Mouse (Mus musculus) neural tube, embryonic 12.5 days (tissue): ENCODE measurements around the gene Nudt4. TPM values are rescaled to one million over a fixed set of nuclear protein-coding genes. Genes with fewer than 3 reads are reported as not detected.
A peak's percentile ranks its signal among the peaks of the same experiment; 100 is the strongest.

Experiments used
- ATAC-seq: fragments of 200-750 bp; cut with Nextera tagmentation; 2 replicates; pipeline ENCODE4 v1.8.0; 2017; ENCODE audit warnings: low read depth, mild to moderate bottlenecking, moderate TSS enrichment, moderate library complexity; ENCODE audit not compliant: low FRiP score
- H3K27ac ChIP-seq: fragments of 300-500 bp; sonication (generic); 2 replicates; pipeline ENCODE4 v1.5.1; 2016
- H3K27me3 ChIP-seq: fragments of 300-500 bp; sonication (generic); replicated peaks from 2 replicates; pipeline ENCODE4 v1.6.1; 2016; ENCODE audit warnings: mild to moderate bottlenecking
- H3K36me3 ChIP-seq: fragments of 300-500 bp; sonication (generic); 2 replicates; pipeline ENCODE4 v1.6.1; 2016; ENCODE audit warnings: mild to moderate bottlenecking
- H3K4me1 ChIP-seq: fragments of 300-500 bp; sonication (generic); 2 replicates; pipeline ENCODE4 v1.6.1; 2016
- H3K4me2 ChIP-seq: fragments of 300-500 bp; sonication (generic); replicated peaks from 2 replicates; pipeline ENCODE4 v1.6.1; 2016; ENCODE audit warnings: mild to moderate bottlenecking
- H3K4me3 ChIP-seq: fragments of 300-500 bp; sonication (generic); 2 replicates; pipeline ENCODE4 v1.5.1; 2016
- H3K9ac ChIP-seq: fragments of 300-500 bp; sonication (generic); 2 replicates; pipeline ENCODE4 v1.6.1; 2016; ENCODE audit warnings: mild to moderate bottlenecking
- H3K9me3 ChIP-seq: fragments of 300-500 bp; sonication (generic); 2 replicates; pipeline ENCODE4 v1.6.1; 2016; ENCODE audit warnings: mild to moderate bottlenecking
- WGBS: fragments of 180-500 bp; shearing (Covaris S2); methylation state at CpG from one replicate; pipeline ENCODE4 v1.1.7; 2016; 5-methylcytosine and 5-hydroxymethylcytosine counted together
- microRNA-seq: library from miRNA; unstranded; fragments of <30 nt; microRNA quantifications from one replicate; pipeline ENCODE4, GENCODE M21; 2017
- polyA plus RNA-seq: library from polyadenylated mRNA; unstranded; fragments of >200 nt; fragmentation: Nextera tagmentation; extraction: Ambion mirVana; gene quantifications from 2 replicates; pipeline ENCODE4 v1.2.1, GENCODE M21; 2016

The Nudt4 gene
- polyA plus RNA-seq, 1 experiment from 2014 or later: 130 TPM

DNA sequence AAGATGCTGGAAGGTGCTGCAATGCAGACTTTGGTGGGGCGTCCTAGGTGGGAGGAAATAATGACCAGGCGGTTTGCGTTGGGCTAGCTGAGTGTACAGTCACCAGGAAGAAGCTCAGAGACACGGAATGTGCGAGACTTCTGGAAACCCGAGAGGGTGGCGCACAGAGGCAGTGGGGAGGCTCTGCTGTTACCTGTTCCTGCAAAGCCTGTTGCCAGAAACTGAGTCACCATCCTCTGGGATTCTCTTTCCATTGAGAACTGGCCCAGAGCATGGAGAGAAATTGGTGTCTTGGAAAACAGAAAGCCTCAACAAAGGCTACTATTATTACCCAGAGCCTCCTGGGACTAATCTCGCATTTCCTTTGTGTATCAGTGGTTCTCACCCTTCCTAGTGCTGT is 55.8 kb downstream of the Nudt4 start:
- Histone ChIP-seq H3K4me3 (no peak overlapping the region), H3K4me2 (no peak overlapping the region)
- 88% methylated on average over 8 of the region's 8 CpGs for WGBS

GRCm38 (mm10) chr10:95504341-95504740 is 59.6 kb downstream of the Nudt4 start:
- Histone ChIP-seq H3K4me1 (peaks cover 8% of the 10 kb centered on the region), H3K4me3 (no peak overlapping the region), H3K27me3 (no peaks in the 10 kb centered on the region), H3K36me3 (no peaks in the 10 kb centered on the region), H3K4me2 (no peak overlapping the region), H3K9ac (no peak overlapping the region), H3K27ac (no peak overlapping the region), H3K9me3 (no peaks in the 10 kb centered on the region)
- no peak for ATAC-seq
- 50% methylated on average over 1 of the region's 1 CpGs for WGBS

More for the DNA sequence above, 55.8 kb downstream of the Nudt4 start:
- H3K27ac ChIP-seq: no peak overlapping the region
- H3K9ac ChIP-seq: no peak overlapping the region
- H3K4me1 ChIP-seq: no peaks in the 10 kb centered on the region
- no peaks in the 10 kb centered on the region for H3K9me3 ChIP-seq
- H3K36me3 ChIP-seq: no peaks in the 10 kb centered on the region
- no peaks in the 10 kb centered on the region for H3K27me3 ChIP-seq
- ATAC-seq: no peak

DNA sequence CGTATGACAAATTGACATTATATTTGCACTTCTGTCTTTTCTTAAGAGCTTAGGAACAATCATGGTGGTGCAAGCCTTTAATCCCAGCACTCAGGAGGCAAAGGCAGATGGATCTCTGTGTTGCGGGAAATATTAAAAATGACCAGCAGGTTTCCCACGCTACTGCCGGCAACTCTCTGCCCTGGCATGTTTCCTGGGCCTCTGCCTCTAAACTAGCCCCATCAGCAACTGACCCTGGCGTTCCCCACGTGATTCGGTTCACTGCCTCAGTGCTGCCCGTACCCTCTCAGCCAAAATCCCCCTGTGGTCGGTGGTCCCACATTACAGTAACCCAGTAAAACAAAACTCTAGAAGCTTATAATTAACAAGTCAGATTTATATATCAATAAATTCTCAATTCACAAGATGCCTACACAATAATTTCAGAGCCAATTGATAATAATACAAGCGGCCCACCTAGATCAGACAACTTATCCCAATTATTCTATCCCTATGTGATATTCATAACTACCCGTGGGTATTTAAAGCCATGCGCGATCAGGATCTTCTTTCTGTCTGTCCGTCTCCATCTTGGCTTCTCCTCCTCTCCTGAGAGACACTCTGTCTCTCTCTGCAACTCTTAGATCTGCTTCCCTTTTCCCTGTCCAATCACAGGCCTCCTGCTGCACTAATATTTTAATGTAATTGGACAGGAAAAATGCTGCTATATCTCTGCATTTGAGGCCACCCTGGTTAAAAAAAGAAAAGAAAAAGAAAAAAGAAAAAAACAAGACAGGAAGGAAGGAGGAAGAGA is 60.3 kb downstream of the Nudt4 start:
- H3K4me1 ChIP-seq: peaks cover 8% of the 10 kb centered on the region
- 91% methylated on average over 14 of the region's 14 CpGs for WGBS
- no peak overlapping the region for H3K4me2 ChIP-seq
- H3K36me3 ChIP-seq: no peaks in the 10 kb centered on the region
- ATAC-seq: no peak
- H3K9ac ChIP-seq: no peak overlapping the region
- no peaks in the 10 kb centered on the region for H3K27me3 ChIP-seq
- H3K27ac ChIP-seq: no peak overlapping the region
- no peaks in the 10 kb centered on the region for H3K9me3 ChIP-seq
- H3K4me3 ChIP-seq: no peak overlapping the region

- Histone ChIP-seq H3K4me1 (peaks cover 8% of the 10 kb centered on the region), H3K4me2 (peak within 1 kb of the TSS; percentile 62), H3K9me3 (no peaks in the 10 kb centered on the region), H3K36me3 (peaks cover 13% of the 10 kb centered on the region), H3K27ac (peak within 1 kb of the TSS; percentile 69; the same call in 1 of the 2 replicates), H3K4me3 (peak within 1 kb of the TSS; percentile 73), H3K9ac (peak within 1 kb of the TSS; percentile 76), H3K27me3 (no peaks in the 10 kb centered on the region)
- peak; percentile 98 for ATAC-seq
- under 1% methylated on average over 35 of the region's 35 CpGs for WGBS
Measured at GRCm38 (mm10) chr10:95501463-95502081, 62.4 kb downstream of the Nudt4 start, which contains the start of gene Mrpl42. TSS of gene Mrpl42 (minus strand) at chr10:95501940.

DNA sequence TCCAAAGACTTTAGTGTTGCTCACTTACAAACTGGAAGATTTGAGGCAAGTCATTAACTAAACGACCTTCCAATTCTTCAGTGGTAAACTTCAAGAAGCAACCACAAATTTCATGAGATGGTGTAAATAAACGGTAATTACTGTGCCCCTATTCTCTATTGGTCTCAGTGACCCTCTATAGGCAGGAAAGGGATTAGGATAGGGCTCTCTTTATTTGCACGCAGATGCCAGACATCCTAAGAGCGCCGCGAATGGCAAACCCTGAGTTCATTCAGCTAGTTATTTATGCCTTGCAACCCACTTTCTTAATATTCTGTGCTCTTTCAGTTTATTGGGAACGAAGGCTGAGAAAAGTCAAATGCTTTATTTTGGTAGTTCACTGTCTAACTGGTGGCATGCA is 62.9 kb downstream of the Nudt4 start:
- WGBS: 1% methylated on average over 7 of the region's 7 CpGs
- peak overlapping the region; percentile 76 for H3K9ac ChIP-seq

More for the DNA sequence above, 62.9 kb downstream of the Nudt4 start:
- Histone ChIP-seq H3K27ac (no peak overlapping the region), H3K4me3 (peak overlapping the region; percentile 73), H3K4me2 (peak overlapping the region; percentile 62), H3K4me1 (peaks cover 8% of the 10 kb centered on the region), H3K27me3 (no peaks in the 10 kb centered on the region), H3K9me3 (no peaks in the 10 kb centered on the region), H3K36me3 (peaks cover 13% of the 10 kb centered on the region)
- no peak for ATAC-seq

Small RNA genes lying within 50 kb of the gene (microRNA-seq; reads per million reads assigned to microRNA genes)
- gene Mir3058: 15.3 reads per million, percentile 26 among the genes with 10 or more reads in this experiment

Other genes with a start within 250 kb of the Nudt4 start
- 12.4 and 14.4 TPM in 2 replicates for gene Cradd, start 240.0 kb downstream of the Nudt4 start, polyA plus RNA-seq
- gene Socs2, start 147.0 kb downstream of the Nudt4 start, polyA plus RNA-seq: 97.8 and 97.9 TPM in 2 replicates
- gene Mrpl42, start 62.2 kb downstream of the Nudt4 start, polyA plus RNA-seq: 262 TPM in 2 replicates
- gene Ube2n, start 49.0 kb downstream of the Nudt4 start, polyA plus RNA-seq: 399 and 408 TPM in 2 replicates
- not detected in 2 replicates for gene Anapc15-ps, start 109.3 kb upstream of the Nudt4 start, polyA plus RNA-seq